Mouse (Mus musculus): ENCODE results near the gene Pllp.

Gene Pllp

GRCm38 (mm10) chr8:94654994-94655393, 41.1 kb downstream of the Pllp start:
- DNase-seq (ENCODE audit: low read depth, low spot score), result no peak

GRCm38 (mm10) chr8:94652951-94653350, 43.1 kb downstream of the Pllp start:
- DNase-seq (ENCODE audit: low read depth, low spot score), result no peak

GRCm38 (mm10) chr8:94649496-94649895, 46.6 kb downstream of the Pllp start:
- DNase-seq (ENCODE audit: low read depth, low spot score), result no peak

- no peak for DNase-seq (ENCODE audit: low read depth, low spot score)
Measured at GRCm38 (mm10) chr8:94646165-94646564, 49.9 kb downstream of the Pllp start.

GRCm38 (mm10) chr8:94645202-94645601, 50.9 kb downstream of the Pllp start:
- no peak for DNase-seq (ENCODE audit: low read depth, low spot score)

- no peak for DNase-seq (ENCODE audit: low read depth, low spot score)
Measured at GRCm38 (mm10) chr8:94641938-94642337, 54.1 kb downstream of the Pllp start.

GRCm38 (mm10) chr8:94641183-94641582, 54.9 kb downstream of the Pllp start:
- DNase-seq (ENCODE audit: low read depth, low spot score), result no peak

GRCm38 (mm10) chr8:94634211-94634610, 61.9 kb downstream of the Pllp start:
- DNase-seq (ENCODE audit: low read depth, low spot score), result no peak

GRCm38 (mm10) chr8:94633564-94634194, 62.4 kb downstream of the Pllp start:
- DNase-seq (ENCODE audit: low read depth, low spot score), result no peak

All from A20 (cell line).